Mouse (Mus musculus) spleen, adult 2 months (tissue): ENCODE data around the gene Rab3a.

Experiments used
- CTCF ChIP-seq: fragments of 200-500 bp; IDR thresholded peaks from 2 replicates; pipeline ENCODE4 v1.5.1; 2011; ENCODE audit warnings: mild to moderate bottlenecking, inconsistent platforms; ENCODE audit not compliant: insufficient read depth, insufficient read length, insufficient replicate concordance; ENCODE audit errors: extremely low read depth
- POLR2A ChIP-seq: fragments of 200-500 bp; IDR thresholded peaks from 2 replicates; pipeline ENCODE4 v1.6.1; 2011; ENCODE audit warnings: low read depth, low read length, inconsistent platforms

DNA sequence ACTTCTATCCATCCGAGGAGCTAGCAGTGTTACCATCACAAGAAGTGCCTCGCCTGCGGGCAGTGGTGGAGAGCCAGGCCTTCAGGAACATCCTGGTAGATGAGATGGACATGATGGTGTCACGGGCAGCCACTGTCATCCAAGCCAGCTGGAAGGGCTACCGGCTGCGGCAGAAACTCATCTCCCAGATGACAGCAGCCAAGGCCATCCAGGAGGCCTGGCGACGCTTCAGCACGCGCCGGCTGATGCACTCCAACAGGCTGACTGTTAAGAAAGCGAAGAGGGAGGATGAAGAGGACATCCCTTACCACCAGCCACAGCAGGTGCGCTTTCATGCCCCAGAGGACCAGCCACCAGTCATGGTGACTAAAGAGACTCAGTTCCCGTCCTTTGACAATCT lies 46.2 kb upstream of the Rab3a start:
- TF ChIP-seq CTCF (no peak), POLR2A (no peak)
